Mouse (Mus musculus) lung, postnatal 0 days (tissue): ENCODE measurements at regions not wholly inside any gene's neighbourhood (a gene's known extent, or its start where the extent isn't known, plus 50 kb on each side); places are given as distances from the start of the nearest gene placed in this dataset.

ENCODE experiments used
- CTCF ChIP-seq: IDR thresholded peaks from 2 replicates; pipeline ENCODE4 v1.5.1; 2016; ENCODE audit warnings: antibody characterized with exemption, mild to moderate bottlenecking
- EP300 ChIP-seq: IDR thresholded peaks from 2 replicates; pipeline ENCODE4 v1.6.1; 2016; ENCODE audit warnings: antibody characterized with exemption, mild to moderate bottlenecking, control low read depth

GRCm38 (mm10) chr17:93260366-93261205 lies 61.8 kb downstream of the Adcyap1 start:
- TF ChIP-seq CTCF (no peak), EP300 (no peak)
